Mouse (Mus musculus): ENCODE measurements around the gene Pik3r6. TPM values are rescaled to one million over a fixed set of nuclear protein-coding genes. Genes with fewer than 3 reads are reported as not detected.

Gene Pik3r6
- 1.3 and 1.8 TPM in 2 replicates for polyA plus RNA-seq (2015; fragmentation: Nextera tagmentation; extraction: Ambion mirVana)

- H3K27ac ChIP-seq (replicated peaks) = no peak within 1 kb of the TSS
- peak within 1 kb of the TSS; percentile 16; the same call in 1 of the 2 replicates for H3K4me3 ChIP-seq (ENCODE audit: low read depth, low read length)
- H3K4me2 ChIP-seq (replicated peaks; ENCODE audit: low read depth) = 0 out of 2 replicates have a peak within 1 kb of the TSS, but pooled peaks have one; percentile 23
- H3K4me1 ChIP-seq (replicated peaks; ENCODE audit: control insufficient read depth, insufficient read depth) = no peaks in the 10 kb centered on the region
- no peak for TF ChIP-seq EP300 (optimal IDR thresholded peaks at IDR 0.05)
- no peak for TF ChIP-seq CTCF (IDR thresholded peaks at IDR 0.05; ENCODE audit: low read depth)
- no peaks in the 10 kb centered on the region for H3K36me3 ChIP-seq (ENCODE audit: control insufficient read depth, insufficient read depth, low read length)
- no peak within 1 kb of the TSS for H3K9ac ChIP-seq (ENCODE audit: low read length)
- DNase-seq (ENCODE audit: low spot score) (no peak), ATAC-seq (ENCODE audit: low FRiP score, low TSS enrichment) (no peak)
- 83% methylated on average over 8 of the region's 8 CpGs for WGBS
- H3K27me3 ChIP-seq (ENCODE audit: control insufficient read depth, insufficient read depth, low read length) = no peaks in the 10 kb centered on the region
- H3K9me3 ChIP-seq (ENCODE audit: control insufficient read depth, low read length) = no peaks in the 10 kb centered on the region
These were observed at the start of gene Pik3r6 for GRCm38 (mm10) chr11:68502902-68503629. Gene Pik3r6 (plus strand): TSS chr11:68503019.

- Histone ChIP-seq H3K9ac (ENCODE audit: low read length) (no peak overlapping the region), H3K9me3 (ENCODE audit: control insufficient read depth, low read length) (no peaks in the 10 kb centered on the region), H3K27me3 (ENCODE audit: control insufficient read depth, insufficient read depth, low read length) (no peaks in the 10 kb centered on the region), H3K4me2 (replicated peaks; ENCODE audit: low read depth) (no peak overlapping the region), H3K4me3 (ENCODE audit: low read depth, low read length) (no peak overlapping the region), H3K36me3 (ENCODE audit: control insufficient read depth, insufficient read depth, low read length) (no peaks in the 10 kb centered on the region), H3K27ac (replicated peaks) (no peak overlapping the region), H3K4me1 (replicated peaks; ENCODE audit: control insufficient read depth, insufficient read depth) (no peaks in the 10 kb centered on the region)
- no peak for TF ChIP-seq CTCF (IDR thresholded peaks at IDR 0.05; ENCODE audit: low read depth)
- no peak for TF ChIP-seq EP300 (optimal IDR thresholded peaks at IDR 0.05)
- DNase-seq (ENCODE audit: low spot score) (no peak), ATAC-seq (ENCODE audit: low FRiP score, low TSS enrichment) (no peak)
- 54% methylated on average over 6 of the region's 6 CpGs for WGBS
These were observed 49.5 kb upstream of the Pik3r6 start for GRCm38 (mm10) chr11:68453301-68453700.

GRCm38 (mm10) chr11:68458086-68458485, 44.7 kb upstream of the Pik3r6 start:
- no peaks in the 10 kb centered on the region for H3K27me3 ChIP-seq (ENCODE audit: control insufficient read depth, insufficient read depth, low read length)
- no peaks in the 10 kb centered on the region for H3K4me1 ChIP-seq (replicated peaks; ENCODE audit: control insufficient read depth, insufficient read depth)
- H3K9ac ChIP-seq (ENCODE audit: low read length) = no peak overlapping the region
- WGBS = 79% methylated on average over 8 of the region's 8 CpGs
- DNase-seq (ENCODE audit: low spot score) (no peak), ATAC-seq (ENCODE audit: low FRiP score, low TSS enrichment) (no peak)
- no peaks in the 10 kb centered on the region for H3K9me3 ChIP-seq (ENCODE audit: control insufficient read depth, low read length)
- no peak overlapping the region for H3K4me2 ChIP-seq (replicated peaks; ENCODE audit: low read depth)
- H3K4me3 ChIP-seq (ENCODE audit: low read depth, low read length) = no peak overlapping the region
- no peak overlapping the region for H3K27ac ChIP-seq (replicated peaks)
- H3K36me3 ChIP-seq (ENCODE audit: control insufficient read depth, insufficient read depth, low read length) = no peaks in the 10 kb centered on the region
- TF ChIP-seq CTCF (IDR thresholded peaks at IDR 0.05; ENCODE audit: low read depth) (no peak), EP300 (optimal IDR thresholded peaks at IDR 0.05) (no peak)

GRCm38 (mm10) chr11:68459021-68459420, 43.8 kb upstream of the Pik3r6 start:
- Histone ChIP-seq H3K4me2 (replicated peaks; ENCODE audit: low read depth) (no peak overlapping the region), H3K9ac (ENCODE audit: low read length) (no peak overlapping the region), H3K36me3 (ENCODE audit: control insufficient read depth, insufficient read depth, low read length) (no peaks in the 10 kb centered on the region), H3K4me1 (replicated peaks; ENCODE audit: control insufficient read depth, insufficient read depth) (no peaks in the 10 kb centered on the region), H3K27me3 (ENCODE audit: control insufficient read depth, insufficient read depth, low read length) (no peaks in the 10 kb centered on the region), H3K4me3 (ENCODE audit: low read depth, low read length) (no peak overlapping the region), H3K27ac (replicated peaks) (no peak overlapping the region), H3K9me3 (ENCODE audit: control insufficient read depth, low read length) (no peaks in the 10 kb centered on the region)
- no peak for ATAC-seq (ENCODE audit: low FRiP score, low TSS enrichment)
- no peak for TF ChIP-seq CTCF (IDR thresholded peaks at IDR 0.05; ENCODE audit: low read depth)
- no peak for TF ChIP-seq EP300 (optimal IDR thresholded peaks at IDR 0.05)
- no peak for DNase-seq (ENCODE audit: low spot score)
- 66% methylated on average over 5 of the region's 5 CpGs for WGBS

- TF ChIP-seq CTCF (IDR thresholded peaks at IDR 0.05; ENCODE audit: low read depth) (no peak), EP300 (optimal IDR thresholded peaks at IDR 0.05) (no peak)
- Histone ChIP-seq H3K4me3 (ENCODE audit: low read depth, low read length) (no peak overlapping the region), H3K36me3 (ENCODE audit: control insufficient read depth, insufficient read depth, low read length) (no peaks in the 10 kb centered on the region), H3K4me2 (replicated peaks; ENCODE audit: low read depth) (no peak overlapping the region), H3K9me3 (ENCODE audit: control insufficient read depth, low read length) (no peaks in the 10 kb centered on the region), H3K27ac (replicated peaks) (no peak overlapping the region), H3K27me3 (ENCODE audit: control insufficient read depth, insufficient read depth, low read length) (no peaks in the 10 kb centered on the region), H3K9ac (ENCODE audit: low read length) (no peak overlapping the region), H3K4me1 (replicated peaks; ENCODE audit: control insufficient read depth, insufficient read depth) (no peaks in the 10 kb centered on the region)
- DNase-seq (ENCODE audit: low spot score) (no peak), ATAC-seq (ENCODE audit: low FRiP score, low TSS enrichment) (no peak)
- WGBS = 76% methylated on average over 5 of the region's 5 CpGs
These were observed 43.3 kb upstream of the Pik3r6 start for GRCm38 (mm10) chr11:68459486-68459885.

- Histone ChIP-seq H3K4me2 (replicated peaks; ENCODE audit: low read depth) (no peak overlapping the region), H3K4me3 (ENCODE audit: low read depth, low read length) (no peak overlapping the region), H3K36me3 (ENCODE audit: control insufficient read depth, insufficient read depth, low read length) (no peaks in the 10 kb centered on the region), H3K27me3 (ENCODE audit: control insufficient read depth, insufficient read depth, low read length) (no peaks in the 10 kb centered on the region), H3K9me3 (ENCODE audit: control insufficient read depth, low read length) (no peaks in the 10 kb centered on the region), H3K27ac (replicated peaks) (no peak overlapping the region), H3K4me1 (replicated peaks; ENCODE audit: control insufficient read depth, insufficient read depth) (no peaks in the 10 kb centered on the region), H3K9ac (ENCODE audit: low read length) (no peak overlapping the region)
- DNase-seq (ENCODE audit: low spot score) (no peak), ATAC-seq (ENCODE audit: low FRiP score, low TSS enrichment) (no peak)
- WGBS = 77% methylated on average over 3 of the region's 3 CpGs
- no peak for TF ChIP-seq CTCF (IDR thresholded peaks at IDR 0.05; ENCODE audit: low read depth)
- TF ChIP-seq EP300 (optimal IDR thresholded peaks at IDR 0.05) = no peak
These were observed 40.1 kb upstream of the Pik3r6 start for GRCm38 (mm10) chr11:68462716-68463115.
